Mouse (Mus musculus): ENCODE data around the gene Hoxa11. TPM values are rescaled to one million over a fixed set of nuclear protein-coding genes. Genes with fewer than 3 reads are reported as not detected.

The Hoxa11 gene
- polyA plus RNA-seq, 1 experiment: not detected

DNA sequence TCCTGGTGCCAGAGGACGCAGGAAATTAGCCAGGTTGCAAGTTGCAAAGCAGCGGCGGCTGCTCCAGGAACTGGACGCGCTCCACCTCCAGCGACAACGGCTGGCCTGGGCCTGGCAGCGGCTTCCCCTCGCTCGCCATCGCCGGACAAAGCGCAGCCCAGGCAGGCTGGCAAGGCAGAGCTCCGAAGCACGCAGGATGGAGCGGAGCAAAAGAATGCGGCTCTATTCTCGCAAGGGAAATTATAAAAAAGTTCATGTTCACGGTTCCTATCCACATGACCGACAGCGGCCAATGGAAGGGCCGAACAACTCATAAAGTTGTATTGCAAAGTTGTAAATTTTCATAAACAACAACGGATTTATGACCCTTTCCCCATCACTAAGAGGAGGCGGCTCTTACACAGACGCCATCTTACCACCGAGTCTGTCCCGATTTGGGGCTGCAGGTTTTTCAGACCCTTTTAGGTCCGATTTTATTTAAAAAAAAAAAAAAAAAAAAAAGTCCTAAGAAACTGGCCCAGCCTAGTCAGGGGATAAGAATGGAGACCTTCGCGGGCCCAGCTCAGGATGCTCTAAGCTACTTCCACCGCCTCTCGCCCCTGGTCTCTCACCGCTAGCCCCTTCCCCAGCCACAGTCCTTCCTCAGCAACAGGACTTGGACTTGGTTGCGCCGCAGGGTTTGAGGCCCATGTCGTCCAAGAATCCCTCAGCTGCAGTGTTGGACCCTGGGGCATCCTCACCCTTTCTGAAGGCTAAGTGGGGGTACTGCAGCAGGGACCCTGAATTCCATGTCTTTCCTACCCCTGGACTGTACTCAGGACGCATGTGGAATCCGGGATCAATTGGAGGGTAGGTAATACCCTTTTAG, 32.3 kb downstream of the Hoxa11 start, which contains the start of the genes Hoxa3 and Gm28308:
Gene Hoxa3 (minus strand): TSS at position 218 of the 868 bp plus-strand sequence.
Gene Gm28308 (minus strand): TSS at position 221 of the 868 bp plus-strand sequence.
- TF ChIP-seq GATA1 (IDR thresholded peaks at IDR 0.05; ENCODE audit: low read length): no peak

DNA sequence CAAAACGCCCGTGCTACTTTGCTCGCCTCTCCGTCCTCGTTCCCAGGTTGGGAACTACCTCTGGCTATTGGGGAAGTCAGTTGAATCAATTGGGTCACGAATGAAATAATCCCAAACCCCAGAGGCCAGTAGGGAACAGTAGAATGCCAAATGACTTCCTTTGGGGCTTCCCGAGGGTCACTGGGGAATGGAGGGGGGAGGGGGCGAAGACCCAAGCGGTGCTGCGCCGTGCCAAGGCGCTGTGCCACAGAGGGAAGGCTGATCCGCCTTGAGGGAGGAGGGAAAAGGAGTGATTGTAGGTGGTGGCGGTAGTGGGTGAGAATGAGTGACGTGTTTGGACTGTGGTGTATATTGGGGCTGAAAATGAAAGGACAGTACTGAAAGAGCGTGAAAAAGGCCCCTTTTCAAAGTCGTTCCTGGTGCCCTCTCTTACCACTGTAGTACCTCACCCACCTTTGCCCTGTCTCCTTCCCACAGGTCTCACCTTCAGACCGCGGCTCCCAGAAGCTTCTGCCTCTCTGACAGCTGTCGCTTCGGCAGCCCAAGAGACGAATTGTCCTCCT, 33.0 kb downstream of the Hoxa11 start:
- no peak for TF ChIP-seq GATA1 (IDR thresholded peaks at IDR 0.05; ENCODE audit: low read length)

DNA sequence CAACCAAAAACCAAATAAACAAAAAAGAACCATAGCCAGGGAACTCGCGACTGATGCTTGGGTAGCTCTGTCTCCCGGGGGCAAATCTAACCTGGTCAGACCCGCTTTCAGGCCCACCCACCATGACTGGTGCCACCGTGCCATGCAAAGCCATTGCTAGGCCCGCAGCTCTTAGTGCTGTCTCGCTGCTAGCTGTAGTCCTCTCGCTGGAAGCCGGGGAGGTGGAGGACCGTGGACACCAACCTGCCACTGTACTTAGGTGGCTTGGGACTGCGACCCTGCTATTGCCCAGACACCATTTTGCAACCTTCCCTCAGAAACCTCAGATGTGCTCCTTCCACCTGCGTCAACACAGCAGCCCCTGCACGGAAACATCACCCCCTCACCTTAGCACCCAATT, 33.6 kb downstream of the Hoxa11 start:
- TF ChIP-seq GATA1 (IDR thresholded peaks at IDR 0.05; ENCODE audit: low read length): no peak

DNA sequence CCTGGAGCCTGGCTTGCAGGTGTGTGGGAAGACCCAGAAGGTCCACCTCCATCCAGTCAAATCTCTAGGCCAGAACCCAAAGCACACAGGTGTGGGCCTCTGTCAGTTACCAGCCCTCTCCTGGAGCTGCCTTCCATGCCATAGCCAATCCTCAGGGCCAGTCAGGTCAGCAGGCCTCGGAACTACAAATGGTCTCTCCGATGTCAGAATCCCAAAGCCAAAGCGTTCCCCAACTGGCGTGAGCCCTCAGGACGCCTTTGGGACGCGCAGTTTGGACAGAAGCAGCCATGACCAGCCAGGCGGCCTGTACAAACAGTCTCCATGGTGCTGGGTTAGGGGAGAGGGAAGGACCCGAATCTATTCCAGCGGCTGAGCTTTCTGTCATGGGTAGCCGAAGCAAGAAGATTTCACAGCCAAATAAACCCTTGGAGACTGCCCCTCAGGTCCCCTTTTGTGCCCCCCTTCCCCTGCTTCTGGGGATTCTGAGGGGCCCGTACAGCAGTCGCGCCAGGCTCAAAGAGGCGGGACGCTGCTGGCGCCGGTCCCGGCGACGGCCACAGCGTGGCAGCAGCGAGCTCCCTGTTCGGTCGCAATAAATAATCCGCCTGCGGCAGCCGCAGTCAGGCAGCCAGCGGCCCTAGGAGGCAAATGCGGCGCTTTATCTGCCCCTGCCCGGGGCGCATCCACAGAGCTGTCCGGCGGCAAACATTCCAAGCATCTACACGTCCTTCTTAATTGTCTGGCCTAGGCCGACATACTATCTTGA, 34.3 kb downstream of the Hoxa11 start:
- no peak for TF ChIP-seq GATA1 (IDR thresholded peaks at IDR 0.05; ENCODE audit: low read length)

DNA sequence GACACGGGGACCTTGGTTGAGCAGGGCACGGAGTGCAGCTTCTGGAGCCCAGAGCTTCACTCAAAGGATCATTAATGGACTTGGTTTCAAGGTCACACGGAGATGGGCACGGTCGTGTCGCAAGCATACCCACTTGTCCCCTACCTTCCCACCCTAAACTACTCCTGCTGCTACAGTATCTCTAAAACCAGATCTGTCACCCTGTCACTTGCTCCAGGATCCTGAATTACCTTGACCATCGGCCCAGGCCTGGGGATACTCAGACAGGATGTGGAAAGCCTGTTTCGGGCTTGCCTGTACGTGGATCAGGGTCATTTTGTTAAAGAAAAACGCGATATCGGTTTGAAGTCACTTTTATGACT, 35.9 kb downstream of the Hoxa11 start:
- no peak for TF ChIP-seq GATA1 (IDR thresholded peaks at IDR 0.05; ENCODE audit: low read length)

DNA sequence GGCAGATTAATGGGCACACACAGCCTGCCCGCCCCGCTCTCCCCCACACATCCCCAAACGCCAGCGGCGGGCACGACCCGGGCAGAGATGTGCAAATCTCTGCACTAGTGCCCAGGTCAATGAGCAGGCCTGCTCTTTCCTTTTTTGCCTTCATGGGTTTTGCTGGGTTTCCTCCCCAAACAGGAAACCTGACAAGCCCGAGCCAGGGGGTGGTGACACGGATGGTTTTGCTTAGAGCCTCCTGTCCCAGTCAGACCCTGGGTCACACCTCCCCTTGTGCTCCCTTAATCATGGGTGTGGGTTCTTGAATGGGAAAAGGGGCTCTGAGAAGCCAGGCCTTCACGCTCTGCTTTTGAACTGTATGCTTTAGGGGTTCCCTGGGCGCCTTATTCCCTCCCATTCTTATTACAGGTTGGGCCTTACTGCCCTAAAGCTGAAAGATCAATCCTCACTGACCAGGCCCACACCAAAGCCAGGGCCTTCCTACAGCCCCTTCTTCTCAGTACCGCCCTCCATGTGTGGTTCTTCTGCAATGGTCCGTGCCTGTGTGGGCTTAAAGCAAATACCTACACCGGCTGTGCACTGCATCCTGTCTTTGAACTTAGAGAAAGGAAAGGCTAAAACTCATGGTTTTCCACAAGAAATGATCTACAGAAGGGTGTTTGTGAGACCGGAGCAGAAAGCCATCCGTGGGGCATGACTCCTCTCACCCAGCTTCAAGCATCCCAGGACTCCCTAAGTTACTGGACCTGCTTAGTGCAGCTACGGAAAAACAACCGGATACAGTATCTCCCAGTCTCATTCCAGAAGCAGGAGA, 36.5 kb downstream of the Hoxa11 start:
- TF ChIP-seq GATA1 (IDR thresholded peaks at IDR 0.05; ENCODE audit: low read length): no peak

DNA sequence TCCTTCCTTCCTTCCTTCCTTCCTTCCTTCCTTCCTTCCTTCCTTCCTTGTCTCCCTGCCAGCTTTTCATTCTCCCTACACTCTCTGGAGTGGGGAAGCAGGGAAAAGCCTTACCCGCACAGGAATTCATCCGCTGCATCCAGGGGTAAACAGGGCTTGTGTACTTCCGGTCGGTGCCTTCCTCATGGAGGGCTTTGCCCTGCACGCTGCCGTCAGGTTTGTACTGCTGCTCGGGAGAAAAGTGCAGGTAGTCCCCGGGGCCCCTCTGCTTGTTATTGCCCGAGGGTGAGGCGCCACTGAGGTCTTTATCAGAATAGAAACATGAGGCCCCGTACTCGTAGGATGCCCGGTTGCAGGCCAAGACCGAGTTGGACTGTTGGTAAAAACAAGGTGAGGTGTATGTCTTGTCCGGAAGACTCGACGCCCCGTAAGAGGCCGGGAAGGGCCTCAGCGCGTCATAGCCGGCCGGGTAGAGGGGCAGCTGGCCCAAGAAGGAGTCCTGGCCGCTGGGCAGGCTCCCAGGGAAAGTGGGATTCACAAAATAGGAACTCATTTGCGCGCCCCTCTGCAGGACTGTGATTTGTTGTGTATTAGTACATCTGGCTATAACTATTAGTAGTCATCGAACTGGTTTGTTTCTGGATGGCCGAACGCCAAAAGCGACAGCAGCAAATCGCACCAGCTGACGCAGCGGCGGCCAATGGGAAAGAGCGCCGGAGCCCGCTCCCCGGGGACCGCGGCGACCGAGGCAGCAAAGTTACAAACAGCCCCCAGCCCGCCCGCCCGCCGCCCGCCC, 37.3 kb downstream of the Hoxa11 start, which contains the start of gene Hoxa6:
Gene Hoxa6 (minus strand): TSS at position 651 of the 796 bp plus-strand sequence.
- TF ChIP-seq GATA1 (IDR thresholded peaks at IDR 0.05; ENCODE audit: low read length): no peak

DNA sequence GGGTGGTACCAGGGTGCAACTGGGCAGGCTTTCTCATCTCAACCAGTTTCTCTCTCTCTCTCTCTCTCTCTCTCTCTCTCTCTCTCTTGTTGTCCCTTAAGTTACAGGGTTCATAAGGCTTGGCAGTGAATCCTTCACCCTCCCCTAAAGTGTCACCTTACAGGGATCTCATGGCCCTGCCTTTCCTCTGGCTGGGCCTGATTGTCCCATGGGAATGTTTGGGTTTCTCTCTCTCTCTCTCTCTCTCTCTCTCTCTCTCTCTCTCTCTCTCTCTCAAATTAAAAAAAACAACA, 38.0 kb downstream of the Hoxa11 start:
- TF ChIP-seq GATA1 (IDR thresholded peaks at IDR 0.05; ENCODE audit: low read length): no peak

DNA sequence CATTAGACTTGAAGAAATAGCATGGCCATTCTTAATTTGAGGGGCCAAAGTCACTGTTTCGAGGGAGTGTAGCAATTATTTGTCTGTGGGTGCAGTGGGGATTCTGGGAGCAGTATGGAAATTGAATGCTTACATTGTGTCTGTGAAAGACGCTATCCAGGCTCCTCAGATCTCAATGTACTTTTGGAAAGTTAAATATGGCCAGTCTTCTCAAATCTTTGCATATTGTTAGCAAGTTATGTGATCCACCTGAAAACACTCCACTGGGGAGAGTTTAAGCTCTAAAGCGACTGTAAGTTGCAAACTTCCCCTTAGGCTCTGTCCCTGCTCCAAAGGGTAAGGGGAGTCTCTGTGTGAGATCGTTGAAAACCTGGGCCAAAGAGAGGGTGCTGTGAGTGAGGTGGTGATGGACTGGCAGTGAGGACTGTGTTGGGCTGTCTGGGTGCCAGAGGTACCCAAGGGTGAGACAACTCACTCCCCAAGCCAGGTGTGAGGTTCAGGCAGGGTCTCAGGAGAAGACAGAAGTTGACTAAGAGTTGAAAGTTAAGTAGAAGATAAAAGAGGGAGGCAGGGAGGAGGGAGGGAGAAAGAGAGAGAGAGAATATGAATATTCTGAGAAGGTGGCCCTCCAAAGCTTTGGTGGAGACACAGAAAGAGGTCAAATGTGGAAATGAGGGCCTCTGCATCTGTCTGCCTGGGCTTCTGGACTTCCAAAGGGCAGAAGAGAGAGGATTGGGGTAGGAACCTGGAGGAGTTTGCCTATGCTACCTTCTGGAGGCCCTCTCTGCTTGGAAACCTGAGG, 38.5 kb downstream of the Hoxa11 start:
- TF ChIP-seq GATA1 (IDR thresholded peaks at IDR 0.05; ENCODE audit: low read length): no peak

DNA sequence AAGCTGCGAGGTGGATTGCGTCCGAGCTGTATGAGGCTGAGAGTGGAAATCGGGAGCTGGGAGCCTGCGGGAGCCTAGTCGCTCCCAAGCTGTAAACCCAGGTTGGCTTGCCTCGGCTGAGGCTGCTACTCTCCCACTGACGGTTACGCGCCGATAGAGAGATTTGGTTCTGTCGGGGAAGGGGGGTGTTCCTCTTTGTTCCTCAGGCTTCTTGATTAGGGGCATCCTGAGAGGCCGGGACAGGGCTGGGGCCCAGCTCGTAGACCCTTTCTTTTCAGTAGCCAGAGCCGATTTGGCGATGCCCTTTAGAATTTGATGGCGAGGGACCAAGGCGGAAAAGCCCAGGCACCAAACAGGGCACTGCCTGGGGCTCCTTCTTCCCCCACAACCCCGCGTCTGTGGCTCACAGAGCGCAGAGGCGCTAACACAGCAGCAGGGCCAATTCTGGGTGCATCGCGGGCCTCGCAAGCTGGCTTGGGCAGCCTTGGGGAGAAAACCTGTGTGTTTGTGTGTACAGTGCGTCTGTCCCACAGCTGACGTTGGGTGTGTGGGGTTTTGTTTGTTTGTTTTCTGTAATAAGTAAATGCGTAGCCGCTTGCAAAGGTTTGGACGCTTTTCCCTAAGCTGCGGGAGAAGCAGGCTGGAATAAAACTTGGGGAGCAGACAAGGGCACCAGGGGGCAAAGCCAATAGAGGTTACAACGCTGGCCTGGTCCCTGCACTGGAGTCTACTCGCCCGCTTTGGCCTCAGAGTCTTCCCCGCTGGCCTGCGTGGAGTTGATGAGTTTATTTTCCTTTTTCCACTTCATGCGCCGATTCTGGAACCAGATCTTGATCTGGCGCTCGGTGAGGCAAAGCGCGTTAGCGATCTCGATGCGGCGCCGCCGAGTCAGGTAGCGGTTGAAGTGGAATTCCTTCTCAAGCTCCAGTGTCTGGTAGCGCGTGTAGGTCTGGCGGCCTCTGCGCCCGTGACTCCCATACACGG, 39.7 kb downstream of the Hoxa11 start:
- TF ChIP-seq GATA1 (IDR thresholded peaks at IDR 0.05; ENCODE audit: low read length): no peak

DNA sequence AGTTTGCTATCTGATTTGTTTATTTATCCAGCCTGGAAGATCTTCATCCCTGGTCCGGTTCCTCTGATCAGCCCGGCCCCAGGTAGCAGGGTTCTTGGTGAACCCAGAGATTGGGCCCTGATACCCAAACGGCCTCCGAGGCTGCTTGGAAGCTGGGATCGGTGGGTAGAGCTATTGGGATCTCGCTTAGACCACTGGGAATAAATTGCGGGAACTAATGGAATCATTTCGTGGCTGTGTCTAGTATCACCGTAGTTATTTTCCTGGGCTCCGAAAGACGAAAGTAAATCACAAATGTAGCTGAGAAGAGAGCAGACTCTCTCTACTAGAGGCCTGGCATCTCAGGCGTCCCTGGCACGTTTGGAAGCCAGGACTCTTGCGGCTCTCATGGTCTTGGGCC, 40.4 kb downstream of the Hoxa11 start:
- no peak for TF ChIP-seq GATA1 (IDR thresholded peaks at IDR 0.05; ENCODE audit: low read length)

DNA sequence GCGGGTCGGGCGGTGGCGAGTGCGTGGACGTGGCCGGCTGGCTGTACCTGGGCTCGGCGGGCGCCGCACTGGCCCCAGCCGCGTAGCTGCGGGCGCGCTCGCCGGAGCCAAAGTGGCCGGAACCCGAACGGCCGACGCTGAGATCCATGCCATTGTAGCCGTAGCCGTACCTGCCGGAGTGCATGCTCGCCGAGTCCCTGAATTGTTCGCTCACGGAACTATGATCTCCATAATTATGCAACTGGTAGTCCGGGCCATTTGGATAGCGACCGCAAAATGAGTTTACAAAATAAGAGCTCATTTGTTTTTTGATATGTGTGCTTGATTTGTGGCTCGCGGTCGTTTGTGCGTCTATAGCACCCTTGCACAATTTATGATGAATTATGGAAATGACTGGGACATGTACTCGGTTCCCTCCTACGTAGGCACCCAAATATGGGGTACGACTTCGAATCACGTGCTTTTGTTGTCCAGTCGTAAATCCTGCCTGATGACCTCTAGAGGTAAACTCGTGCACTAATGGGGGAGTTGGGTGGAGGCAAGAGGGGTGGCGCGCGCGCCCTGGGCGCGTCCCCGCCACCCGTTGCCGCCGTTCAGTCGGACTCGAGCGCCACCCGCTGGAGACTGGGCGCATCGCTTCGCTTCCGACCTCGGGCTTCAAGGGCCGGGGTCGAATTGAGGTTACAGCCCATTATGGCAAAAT, 41.4 kb downstream of the Hoxa11 start, which contains the start of gene Hoxa5:
Gene Hoxa5 (minus strand): TSS at position 538 of the 703 bp plus-strand sequence.
- no peak for TF ChIP-seq GATA1 (IDR thresholded peaks at IDR 0.05; ENCODE audit: low read length)
